Mouse (Mus musculus) forebrain, embryonic 16.5 days (tissue): ENCODE results near the gene Gm10320. TPM values are rescaled to one million over a fixed set of nuclear protein-coding genes. Genes with fewer than 3 reads are reported as not detected.
A peak's percentile ranks its signal among the peaks of the same experiment; 100 is the strongest.

Experiments used
- ATAC-seq: fragments of 200-750 bp; cut with Nextera tagmentation; 2 replicates; pipeline ENCODE4 v1.8.0; 2017; ENCODE audit warnings: mild to moderate bottlenecking, moderate library complexity
- H3K27ac ChIP-seq: fragments of 300-500 bp; sonication (generic); 2 replicates; pipeline ENCODE4 v1.5.1; 2014; ENCODE audit warnings: low read length, control low read depth
- H3K27me3 ChIP-seq: fragments of 300-500 bp; sonication (generic); replicated peaks from 2 replicates; pipeline ENCODE4 v1.6.1; 2014; ENCODE audit warnings: low read length; ENCODE audit not compliant: control insufficient read depth, insufficient read depth
- H3K36me3 ChIP-seq: fragments of 300-500 bp; sonication (generic); 2 replicates; pipeline ENCODE4 v1.6.1; 2014; ENCODE audit not compliant: control insufficient read depth, insufficient read depth
- H3K4me1 ChIP-seq: fragments of 300-500 bp; sonication (generic); replicated peaks from 2 replicates; pipeline ENCODE4 v1.6.1; 2014; ENCODE audit warnings: low read length; ENCODE audit not compliant: control insufficient read depth, insufficient read depth
- H3K4me2 ChIP-seq: fragments of 300-500 bp; sonication (generic); 2 replicates; pipeline ENCODE4 v1.6.1; 2014; ENCODE audit warnings: mild to moderate bottlenecking, low read length, control low read depth
- H3K4me3 ChIP-seq: fragments of 300-500 bp; sonication (generic); replicated peaks from 2 replicates; pipeline ENCODE4 v1.5.1; 2014; ENCODE audit warnings: mild to moderate bottlenecking, low read length, control low read depth
- H3K9ac ChIP-seq: fragments of 300-500 bp; sonication (generic); replicated peaks from 2 replicates; pipeline ENCODE4 v1.6.1; 2014; ENCODE audit warnings: low read depth, low read length, control low read depth
- H3K9me3 ChIP-seq: fragments of 300-500 bp; sonication (generic); 2 replicates; pipeline ENCODE4 v1.6.1; 2016; ENCODE audit warnings: low read length; ENCODE audit not compliant: control insufficient read depth
- WGBS: fragments of 180-500 bp; shearing (Covaris S2); extraction: QIAGEN DNeasy Blood & Tissue Kit; methylation state at CpG from one replicate; pipeline ENCODE4 v1.1.7; 2014; 5-methylcytosine and 5-hydroxymethylcytosine counted together
- polyA plus RNA-seq: library from polyadenylated mRNA; unstranded; fragments of >200 nt; fragmentation: Nextera tagmentation; extraction: Ambion mirVana; gene quantifications from 2 replicates; pipeline ENCODE4 v1.2.1, GENCODE M21; 2015

Gm10320 gene
- polyA plus RNA-seq, 1 experiment from 2014 or later: 1.3 TPM

DNA sequence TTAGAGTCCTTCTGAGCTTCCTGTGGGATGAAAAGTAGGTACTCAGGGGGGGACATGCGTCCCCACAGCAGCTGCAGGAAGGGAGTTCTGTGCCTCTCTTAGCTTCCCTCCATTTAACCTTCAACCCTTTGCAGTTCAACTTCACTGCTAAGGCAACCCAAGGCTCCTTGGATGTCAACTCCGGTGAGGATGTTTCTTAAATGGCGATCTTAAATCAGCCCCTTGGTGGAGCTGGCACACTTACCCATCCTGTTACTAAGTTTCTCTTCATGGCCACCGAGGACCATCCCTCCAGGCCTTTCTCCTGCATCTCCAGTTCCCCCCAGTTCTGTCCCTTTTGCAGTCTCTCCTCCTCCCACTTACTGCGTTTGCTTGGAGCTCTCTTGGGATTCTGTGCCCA, 6.8 kb upstream of the Gm10320 start:
- H3K27ac ChIP-seq: no peak overlapping the region
- H3K9me3 ChIP-seq: no peaks in the 10 kb centered on the region
- no peak overlapping the region for H3K4me2 ChIP-seq
- no peak overlapping the region for H3K4me3 ChIP-seq
- peaks cover 12% of the 10 kb centered on the region for H3K4me1 ChIP-seq
- no peaks in the 10 kb centered on the region for H3K36me3 ChIP-seq
- WGBS: 58% methylated on average over 5 of the region's 5 CpGs
- peaks cover 50% of the 10 kb centered on the region for H3K27me3 ChIP-seq
- no peak for ATAC-seq
- no peak overlapping the region for H3K9ac ChIP-seq

DNA sequence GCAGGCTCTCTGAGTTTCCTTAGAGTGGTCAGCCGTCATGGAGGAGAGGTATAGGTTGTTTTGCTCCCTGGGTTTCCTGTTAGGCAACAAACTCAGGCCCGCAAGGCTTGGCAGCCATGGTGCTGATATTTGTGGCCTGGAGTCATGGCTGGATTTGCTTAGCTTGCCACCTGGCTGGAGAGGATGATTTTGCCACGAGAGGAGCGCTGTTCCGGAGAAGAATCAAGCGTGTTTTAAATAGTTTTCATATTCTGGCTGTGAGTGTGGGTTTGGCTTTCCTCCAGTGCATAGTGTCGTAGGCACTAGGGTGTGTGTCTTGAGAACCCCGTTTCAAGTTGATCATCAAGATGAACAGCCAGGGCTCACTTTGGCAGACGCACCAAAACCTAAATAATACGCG, 6.3 kb upstream of the Gm10320 start:
- no peak for ATAC-seq
- no peak overlapping the region for H3K27ac ChIP-seq
- no peak overlapping the region for H3K9ac ChIP-seq
- H3K4me2 ChIP-seq: no peak overlapping the region
- peaks cover 12% of the 10 kb centered on the region for H3K4me1 ChIP-seq
- peaks cover 50% of the 10 kb centered on the region for H3K27me3 ChIP-seq
- no peaks in the 10 kb centered on the region for H3K36me3 ChIP-seq
- 55% methylated on average over 11 of the region's 11 CpGs for WGBS
- no peaks in the 10 kb centered on the region for H3K9me3 ChIP-seq
- H3K4me3 ChIP-seq: no peak overlapping the region

DNA sequence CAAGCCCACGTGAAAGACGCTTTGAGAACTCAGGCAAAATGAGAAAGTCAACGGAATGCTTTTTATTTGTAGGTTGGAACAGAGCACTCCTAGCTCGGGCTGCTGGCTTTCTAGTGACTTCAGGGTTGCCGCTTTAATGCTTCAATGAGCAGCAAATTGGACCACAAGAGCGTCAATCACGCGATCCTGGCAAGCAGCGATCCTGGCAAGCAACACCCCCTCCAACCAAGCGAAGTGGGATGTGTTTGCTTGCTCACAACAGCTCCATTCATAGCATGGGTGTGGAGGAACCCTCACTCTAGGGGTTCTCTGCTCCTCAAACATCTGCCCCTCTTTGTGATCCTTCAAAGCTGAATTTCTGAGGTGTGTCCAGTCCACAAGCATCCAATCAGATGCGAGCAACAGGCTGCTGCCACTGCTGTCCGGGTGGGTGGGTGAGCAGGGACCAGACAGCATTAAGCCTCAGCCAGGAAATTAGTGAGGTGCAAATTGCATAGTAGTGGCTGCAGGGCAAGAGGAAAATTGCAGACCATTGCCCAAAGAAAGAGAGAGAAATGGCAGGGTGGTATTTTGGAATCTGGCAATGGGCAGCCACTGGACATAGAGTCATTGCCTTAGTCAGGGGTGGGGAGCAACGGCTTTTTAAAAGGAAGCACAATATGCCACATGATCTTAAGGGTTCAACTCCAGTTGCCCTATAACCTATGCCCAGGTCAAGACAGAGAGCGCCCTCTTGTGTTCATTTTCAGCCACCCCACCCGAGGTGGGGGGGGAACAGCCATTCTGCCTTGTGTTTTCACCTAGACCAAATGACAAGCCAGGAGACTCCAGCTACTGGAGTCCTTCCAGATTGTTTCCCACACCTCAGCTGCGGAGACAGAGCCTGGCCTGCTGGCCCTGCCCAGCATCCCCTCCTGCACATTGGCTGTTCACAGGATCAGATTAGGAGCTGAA, 5.4 kb upstream of the Gm10320 start:
- Histone ChIP-seq H3K9me3 (no peaks in the 10 kb centered on the region), H3K4me1 (peaks cover 12% of the 10 kb centered on the region), H3K4me2 (no peak overlapping the region), H3K27ac (no peak overlapping the region), H3K9ac (no peak overlapping the region), H3K27me3 (peaks cover 47% of the 10 kb centered on the region), H3K36me3 (no peaks in the 10 kb centered on the region), H3K4me3 (no peak overlapping the region)
- peak; percentile 81 for ATAC-seq
- WGBS: 9% methylated on average over 16 of the region's 16 CpGs

DNA sequence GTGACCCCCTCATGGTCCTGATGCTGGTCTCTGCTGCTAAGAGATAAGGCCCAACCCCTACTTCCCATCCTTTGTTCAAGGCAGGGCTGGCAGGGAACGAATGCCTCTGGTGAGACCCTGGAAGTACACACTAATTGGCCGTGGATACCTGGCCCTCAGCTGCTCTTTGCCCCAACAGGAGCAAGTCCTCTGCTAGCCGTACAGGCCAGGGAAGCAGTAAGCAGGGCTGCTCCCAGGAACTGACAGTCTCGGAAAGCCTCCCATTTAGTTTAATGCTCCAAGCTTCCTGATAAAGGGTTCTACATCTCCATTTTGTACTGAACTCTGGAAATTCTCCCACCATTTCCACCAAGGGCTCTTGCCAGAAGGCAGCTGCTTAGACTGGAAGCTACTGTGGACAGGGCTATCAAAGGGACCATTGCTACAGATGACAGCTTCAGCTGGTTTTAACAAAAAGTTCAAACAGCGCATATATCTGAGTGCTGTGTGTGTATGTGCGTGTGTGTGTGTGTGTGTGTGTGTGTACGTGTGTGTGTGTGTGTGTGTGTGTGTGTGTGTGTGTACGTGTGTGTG, 2.8 kb upstream of the Gm10320 start:
- Histone ChIP-seq H3K4me2 (no peak overlapping the region), H3K27me3 (peaks cover 23% of the 10 kb centered on the region), H3K27ac (no peak overlapping the region), H3K36me3 (no peaks in the 10 kb centered on the region), H3K4me1 (peaks cover 12% of the 10 kb centered on the region), H3K9ac (no peak overlapping the region), H3K4me3 (no peak overlapping the region), H3K9me3 (no peaks in the 10 kb centered on the region)
- WGBS: 68% methylated on average over 7 of the region's 8 CpGs
- ATAC-seq: no peak

- no peak for ATAC-seq
- 63% methylated on average over 9 of the region's 9 CpGs for WGBS
Measured at GRCm38 (mm10) chr13:98492569-98493255, 911 bp upstream of the Gm10320 start.

GRCm38 (mm10) chr13:98486726-98487125, 5.1 kb downstream of the Gm10320 start:
- ATAC-seq: no peak
- H3K27ac ChIP-seq: no peak overlapping the region
- H3K4me2 ChIP-seq: no peak overlapping the region
- H3K9me3 ChIP-seq: no peaks in the 10 kb centered on the region; the same call in 1 of the 2 replicates
- WGBS: 90% methylated on average over 6 of the region's 6 CpGs
- no peak overlapping the region for H3K9ac ChIP-seq
- H3K4me3 ChIP-seq: no peak overlapping the region
- H3K36me3 ChIP-seq: no peaks in the 10 kb centered on the region
- H3K4me1 ChIP-seq: no peaks in the 10 kb centered on the region
- no peaks in the 10 kb centered on the region for H3K27me3 ChIP-seq

More at GRCm38 (mm10) chr13:98492569-98493255, 911 bp upstream of the Gm10320 start:
- H3K4me2 ChIP-seq: no peak overlapping the region
- peaks cover 5% of the 10 kb centered on the region; the same call in 1 of the 2 replicates for H3K27me3 ChIP-seq
- no peaks in the 10 kb centered on the region for H3K9me3 ChIP-seq
- H3K27ac ChIP-seq: no peak overlapping the region
- H3K4me1 ChIP-seq: peaks cover 11% of the 10 kb centered on the region
- H3K36me3 ChIP-seq: no peaks in the 10 kb centered on the region
- H3K4me3 ChIP-seq: no peak overlapping the region
- no peak overlapping the region for H3K9ac ChIP-seq

- Histone ChIP-seq H3K9me3 (no peaks in the 10 kb centered on the region; the same call in 1 of the 2 replicates), H3K36me3 (no peaks in the 10 kb centered on the region), H3K4me3 (no peak overlapping the region), H3K27me3 (no peaks in the 10 kb centered on the region), H3K27ac (no peak overlapping the region), H3K4me1 (no peaks in the 10 kb centered on the region), H3K4me2 (no peak overlapping the region), H3K9ac (no peak overlapping the region)
- no peak for ATAC-seq
- 80% methylated on average over 3 of the region's 3 CpGs for WGBS
Measured at GRCm38 (mm10) chr13:98486161-98486560, 5.6 kb downstream of the Gm10320 start.

DNA sequence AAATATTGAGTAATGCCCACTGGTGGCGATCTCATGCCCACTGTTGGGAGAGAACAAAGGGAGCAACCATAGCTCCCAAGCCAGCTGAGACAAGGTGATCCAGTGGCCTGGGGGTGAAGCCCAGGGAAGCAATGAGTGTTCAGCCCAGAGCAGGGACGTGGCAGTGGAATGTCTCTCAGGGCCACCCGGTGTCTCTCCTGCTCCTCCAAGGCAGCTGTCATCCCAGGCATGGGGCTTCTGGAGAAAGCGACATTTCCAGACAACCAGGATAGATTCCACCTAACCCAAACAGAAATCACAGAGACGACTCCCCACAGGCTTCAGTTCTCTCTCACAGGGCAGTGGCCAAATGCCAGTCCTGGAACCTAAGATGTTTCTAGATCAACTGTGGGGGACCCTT, 6.4 kb downstream of the Gm10320 start:
- Histone ChIP-seq H3K27me3 (no peaks in the 10 kb centered on the region), H3K4me1 (no peaks in the 10 kb centered on the region), H3K9me3 (no peaks in the 10 kb centered on the region; the same call in 1 of the 2 replicates), H3K36me3 (no peaks in the 10 kb centered on the region), H3K27ac (no peak overlapping the region), H3K9ac (no peak overlapping the region), H3K4me2 (no peak overlapping the region), H3K4me3 (no peak overlapping the region)
- 79% methylated on average over 5 of the region's 5 CpGs for WGBS
- no peak for ATAC-seq

- Histone ChIP-seq H3K36me3 (no peaks in the 10 kb centered on the region), H3K9me3 (no peaks in the 10 kb centered on the region; the same call in 1 of the 2 replicates), H3K4me3 (no peak overlapping the region), H3K9ac (no peak overlapping the region), H3K27me3 (no peaks in the 10 kb centered on the region), H3K27ac (no peak overlapping the region), H3K4me2 (no peak overlapping the region), H3K4me1 (peaks cover 3% of the 10 kb centered on the region; the same call in 1 of the 2 replicates)
- WGBS: 94% methylated on average over 3 of the region's 3 CpGs
- ATAC-seq: no peak
Measured at GRCm38 (mm10) chr13:98477991-98478390, 13.8 kb downstream of the Gm10320 start.
